Comparison of ENCODE assay signal across 8 mouse cellular contexts in genomic region chr4:31937376-31938281, GRCm38 (mm10). TPM values are rescaled to one million over a fixed set of nuclear protein-coding genes. Genes with fewer than 3 reads are reported as not detected.
A peak's percentile ranks its signal among the peaks of the same experiment; 100 is the strongest.
DNase-seq lines count a peak whose midpoint lies in the region; ATAC-seq and TF ChIP-seq lines count a peak whose summit lies in the region.

No protein-coding gene starts in this region.

- peaks cover 39% of the 10 kb centered on the region for H3K27me3 ChIP-seq in forebrain, embryonic 10.5 days (ENCODE audit: poor library complexity, severe bottlenecking)
- no peaks in the 10 kb centered on the region for H3K27me3 ChIP-seq in hindbrain, embryonic 13.5 days
- peaks cover 30% of the 10 kb centered on the region for H3K27me3 ChIP-seq in liver, embryonic 13.5 days
- peaks cover 21% of the 10 kb centered on the region for H3K27me3 ChIP-seq in small intestine, adult 2 months (ENCODE audit: control insufficient read depth, insufficient read depth, low read length)

- H3K9me3 ChIP-seq in forebrain, embryonic 10.5 days, result no peaks in the 10 kb centered on the region
- H3K9me3 ChIP-seq in hindbrain, embryonic 13.5 days, result no peaks in the 10 kb centered on the region
- no peaks in the 10 kb centered on the region for H3K9me3 ChIP-seq in liver, embryonic 13.5 days (replicated peaks)

- no peak for TF ChIP-seq CTCF in layer of hippocampus, adult 2 months (conservative IDR thresholded peaks at IDR 0.05)
- TF ChIP-seq CTCF in small intestine, adult 2 months (IDR thresholded peaks at IDR 0.05; ENCODE audit: extremely low read depth, insufficient read length, insufficient replicate concordance, low read depth, low read length), result no peak

- peak overlapping the region; percentile 70 for H3K4me2 ChIP-seq in hindbrain, embryonic 13.5 days
- peak overlapping the region; percentile 67 for H3K4me2 ChIP-seq in liver, embryonic 13.5 days

- H3K4me1 ChIP-seq in forebrain, embryonic 10.5 days, result peaks cover 40% of the 10 kb centered on the region
- H3K4me1 ChIP-seq in hindbrain, embryonic 13.5 days (replicated peaks), result peaks cover 19% of the 10 kb centered on the region
- peaks cover 6% of the 10 kb centered on the region for H3K4me1 ChIP-seq in liver, embryonic 13.5 days (replicated peaks)
- peaks cover 3% of the 10 kb centered on the region; the same call in 1 of the 2 replicates for H3K4me1 ChIP-seq in small intestine, adult 2 months (ENCODE audit: control insufficient read depth, insufficient read depth, insufficient read length, low read length)

- WGBS in forebrain, embryonic 10.5 days, result under 1% methylated on average over 35 of the region's 36 CpGs
- 1% methylated on average over 36 of the region's 36 CpGs for WGBS in hindbrain, embryonic 13.5 days
- WGBS in liver, embryonic 13.5 days (ENCODE audit: insufficient replicate concordance), result 2% methylated on average over 36 of the region's 36 CpGs
- whole genome bisulfite sequencing in small intestine, adult 2 months, result 8% methylated on average over 36 of the region's 36 CpGs

- H3K36me3 ChIP-seq in forebrain, embryonic 10.5 days (replicated peaks), result no peaks in the 10 kb centered on the region
- H3K36me3 ChIP-seq in hindbrain, embryonic 13.5 days, result no peaks in the 10 kb centered on the region
- no peaks in the 10 kb centered on the region for H3K36me3 ChIP-seq in liver, embryonic 13.5 days
- no peaks in the 10 kb centered on the region for H3K36me3 ChIP-seq in small intestine, adult 2 months (ENCODE audit: control insufficient read depth, insufficient read depth, low read length)

- H3K4me3 ChIP-seq in layer of hippocampus, adult 2 months, result peak overlapping the region; percentile 49
- H3K4me3 ChIP-seq in forebrain, embryonic 10.5 days, result peak overlapping the region; percentile 63
- H3K4me3 ChIP-seq in hindbrain, embryonic 13.5 days, result peak overlapping the region; percentile 42
- H3K4me3 ChIP-seq in liver, embryonic 13.5 days (replicated peaks), result peak overlapping the region; percentile 50
- peak overlapping the region; percentile 36 for H3K4me3 ChIP-seq in small intestine, adult 2 months (ENCODE audit: low read depth, low read length)

- no peak overlapping the region for H3K27ac ChIP-seq in layer of hippocampus, adult 2 months
- peak overlapping the region; percentile 91 for H3K27ac ChIP-seq in forebrain, embryonic 10.5 days
- peak overlapping the region; percentile 71 for H3K27ac ChIP-seq in hindbrain, embryonic 13.5 days
- H3K27ac ChIP-seq in liver, embryonic 13.5 days, result no peak overlapping the region
- no peak overlapping the region for H3K27ac ChIP-seq in small intestine, adult 2 months (ENCODE audit: insufficient read depth, low read depth, low read length)

- peak overlapping the region; percentile 71 for H3K9ac ChIP-seq in hindbrain, embryonic 13.5 days
- H3K9ac ChIP-seq in liver, embryonic 13.5 days, result peak overlapping the region; percentile 36; the same call in 1 of the 2 replicates

- TF ChIP-seq POLR2A in small intestine, adult 2 months (IDR thresholded peaks at IDR 0.05; ENCODE audit: low read depth, low read length), result no peak

- peak; percentile 83 for ATAC-seq in hindbrain, embryonic 13.5 days (ENCODE audit: low FRiP score)
- ATAC-seq in liver, embryonic 13.5 days (ENCODE audit: low read depth), result no peak

- no peak for DNase-seq in layer of hippocampus, adult 2 months (ENCODE audit: low spot score in 2 of 2)
- DNase-seq in layer of hippocampus, adult 9-10 months (ENCODE audit: low spot score), result no peak
- peak; percentile 8 for DNase-seq in adrenal gland, postnatal 25 days
- DNase-seq in forebrain, embryonic 10.5 days (ENCODE audit: extremely low spot score, low spot score), result peak; percentile 61
- DNase-seq in liver, embryonic 13.5 days, result no peak
- DNase-seq in testis, postnatal 10 days (ENCODE audit: low spot score), result no peak

RNA-seq across cellular contexts. Expression of gene Map3k7, which starts 26.3 kb away (rescaled TPM):
- total RNA-seq in layer of hippocampus, adult 2 months (2021), result 10 to 100 TPM; 39.8 to 40.0 TPM
- total RNA-seq in adrenal gland, postnatal 25 days (2021), result 49.8 and 54.5 TPM in 2 replicates
- polyA plus RNA-seq in forebrain, embryonic 10.5 days (2016; fragmentation: Nextera tagmentation; extraction: Ambion mirVana), result 43.3 and 47.0 TPM in 2 replicates
- polyA plus RNA-seq in hindbrain, embryonic 13.5 days (2015; fragmentation: Nextera tagmentation; extraction: Ambion mirVana), result 28.5 and 29.1 TPM in 2 replicates
- polyA plus RNA-seq in liver, embryonic 13.5 days (2015; fragmentation: Nextera tagmentation; extraction: Ambion mirVana), result 11.7 and 14.1 TPM in 2 replicates
- polyA plus RNA-seq in small intestine, adult 2 months (2012; rRNA removed), result 9.7 and 26.0 TPM in 2 replicates

Comparison
In these comparisons a context has a peak if more than half of its experiments do, and no peak if none do; other contexts are left out.
1. DNase-seq: peak in adrenal gland, postnatal 25 days (single experiment) and forebrain, embryonic 10.5 days (single experiment); none in layer of hippocampus, adult 2 months (0 of 2), layer of hippocampus, adult 9-10 months (single experiment), liver, embryonic 13.5 days (single experiment) and testis, postnatal 10 days (single experiment).
2. H3K27ac ChIP-seq: peak in forebrain, embryonic 10.5 days (single experiment) and hindbrain, embryonic 13.5 days (single experiment); none in layer of hippocampus, adult 2 months (single experiment), liver, embryonic 13.5 days (single experiment) and small intestine, adult 2 months (single experiment).
3. Peak in every context shown above with its lines, with median percentiles within 50 percentile points of each other: H3K4me3 ChIP-seq.